Mouse (Mus musculus): ENCODE measurements around the gene Lpp. TPM values are rescaled to one million over a fixed set of nuclear protein-coding genes. Genes with fewer than 3 reads are reported as not detected.

Gene Lpp
- polyA plus RNA-seq, 1 experiment from 2014 or later, result 107 TPM

DNA sequence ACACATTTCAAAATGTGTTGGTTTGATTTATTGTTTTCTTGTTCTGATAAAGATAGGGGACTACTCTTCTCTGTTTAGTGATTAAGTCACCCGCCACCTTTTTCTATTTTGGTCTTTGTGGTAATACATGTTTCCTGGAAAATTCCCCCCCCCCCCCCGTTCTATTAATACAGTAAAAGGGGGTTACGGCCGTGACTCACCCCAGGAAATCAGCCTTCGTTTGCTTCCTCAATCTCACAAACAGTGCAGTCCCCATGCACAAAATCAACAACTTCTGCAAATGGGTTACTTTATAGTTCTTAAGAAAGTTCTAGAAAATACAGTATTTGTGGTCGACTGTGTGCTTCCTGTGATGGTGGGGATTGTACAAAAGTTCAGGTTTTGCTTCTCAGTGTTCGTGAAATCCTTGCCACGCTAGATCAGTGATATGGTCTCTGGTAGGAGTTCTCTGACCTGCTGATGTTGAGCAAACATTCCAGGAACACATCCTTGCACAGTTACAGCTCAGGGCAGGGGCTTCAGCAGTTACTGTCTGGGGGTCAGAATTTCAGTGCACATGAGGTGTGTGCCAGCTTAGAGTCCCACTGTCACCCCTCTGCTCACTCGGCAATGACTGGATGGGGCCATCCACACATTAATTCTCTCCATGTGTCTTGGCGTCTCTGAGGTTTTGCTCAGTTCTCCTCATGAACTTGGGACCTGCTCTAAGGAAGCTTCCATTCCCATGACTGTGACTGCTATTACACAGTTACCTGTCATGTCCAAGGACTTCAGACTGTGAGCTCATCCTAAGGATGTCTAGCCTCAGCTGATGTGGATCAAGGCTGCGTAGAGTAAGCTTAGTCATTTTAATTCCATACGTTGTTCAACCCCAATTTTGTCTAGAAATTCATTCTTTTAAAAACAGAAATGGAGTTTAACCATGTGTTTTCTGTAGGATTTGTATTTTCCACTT lies 236.2 kb downstream of the Lpp start:
- ATAC-seq (ENCODE audit: insufficient number of reproducible peaks, insufficient read depth, low FRiP score, low read depth), result no peak
- Histone ChIP-seq H3K9me3 (ENCODE audit: control insufficient read depth, low read depth, low read length) (no peaks in the 10 kb centered on the region), H3K27me3 (ENCODE audit: control insufficient read depth, insufficient read depth, low read length) (no peaks in the 10 kb centered on the region), H3K27ac (ENCODE audit: low read length) (no peak overlapping the region), H3K4me1 (ENCODE audit: control insufficient read depth, insufficient read depth, low read length) (no peaks in the 10 kb centered on the region), H3K4me2 (replicated peaks; ENCODE audit: low read depth, low read length) (no peak overlapping the region), H3K4me3 (ENCODE audit: low read depth, low read length) (no peak overlapping the region), H3K36me3 (ENCODE audit: control insufficient read depth, insufficient read depth, low read length) (no peaks in the 10 kb centered on the region), H3K9ac (replicated peaks; ENCODE audit: low read depth, low read length) (no peak overlapping the region)
- 77% methylated on average over 12 of the region's 12 CpGs for WGBS

DNA sequence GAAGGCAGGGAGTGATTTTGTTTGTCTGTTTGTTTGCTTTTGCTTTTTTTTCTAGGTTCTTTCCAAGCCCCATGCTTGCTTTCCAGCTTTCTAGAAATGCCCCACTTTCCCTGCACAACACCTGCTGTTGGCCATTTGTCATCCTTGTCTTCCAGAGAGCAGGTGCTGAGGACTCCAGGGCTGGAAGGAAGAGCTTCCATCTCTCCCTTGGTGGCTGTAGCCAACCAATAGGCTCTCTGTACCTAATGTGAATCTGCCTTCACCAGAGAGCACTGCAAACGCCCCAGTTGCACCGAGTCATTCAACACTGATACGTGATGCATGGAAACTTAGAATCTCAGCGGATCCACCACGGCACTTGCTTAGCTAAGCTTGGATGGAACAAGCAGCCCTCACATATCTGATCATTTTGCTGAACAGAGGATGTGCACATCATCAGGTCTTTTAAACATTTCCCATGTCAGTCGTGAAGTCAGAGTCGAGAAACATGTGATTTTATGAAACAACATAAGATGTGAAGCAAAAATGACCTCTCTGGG lies 242.1 kb downstream of the Lpp start:
- Histone ChIP-seq H3K4me1 (ENCODE audit: control insufficient read depth, insufficient read depth, low read length) (no peaks in the 10 kb centered on the region), H3K36me3 (ENCODE audit: control insufficient read depth, insufficient read depth, low read length) (no peaks in the 10 kb centered on the region), H3K9ac (replicated peaks; ENCODE audit: low read depth, low read length) (no peak overlapping the region), H3K27me3 (ENCODE audit: control insufficient read depth, insufficient read depth, low read length) (no peaks in the 10 kb centered on the region), H3K4me3 (ENCODE audit: low read depth, low read length) (no peak overlapping the region), H3K9me3 (ENCODE audit: control insufficient read depth, low read depth, low read length) (no peaks in the 10 kb centered on the region), H3K4me2 (replicated peaks; ENCODE audit: low read depth, low read length) (no peak overlapping the region), H3K27ac (ENCODE audit: low read length) (no peak overlapping the region)
- ATAC-seq (ENCODE audit: insufficient number of reproducible peaks, insufficient read depth, low FRiP score, low read depth), result no peak
- WGBS, result 90% methylated on average over 7 of the region's 7 CpGs

DNA sequence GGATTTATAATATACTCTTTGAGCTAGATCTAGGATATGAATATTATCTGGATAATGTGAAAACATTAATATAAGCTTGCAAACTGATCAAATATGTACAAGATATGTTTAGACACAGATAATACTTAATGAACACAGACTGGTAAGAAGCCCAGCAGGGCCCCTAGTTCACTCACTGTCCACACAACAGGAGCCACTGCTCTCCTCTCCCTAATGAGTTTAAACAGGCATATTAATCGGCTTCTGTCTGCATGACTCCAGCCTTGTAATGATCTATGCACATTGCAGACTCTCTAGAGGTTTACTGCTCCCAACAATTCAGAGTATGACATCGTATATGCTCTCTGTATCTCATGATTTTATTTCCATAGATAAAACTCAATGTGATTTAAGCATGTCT lies 243.6 kb downstream of the Lpp start:
- Histone ChIP-seq H3K27ac (ENCODE audit: low read length) (no peak overlapping the region), H3K9me3 (ENCODE audit: control insufficient read depth, low read depth, low read length) (no peaks in the 10 kb centered on the region), H3K9ac (replicated peaks; ENCODE audit: low read depth, low read length) (no peak overlapping the region), H3K27me3 (ENCODE audit: control insufficient read depth, insufficient read depth, low read length) (no peaks in the 10 kb centered on the region), H3K4me3 (ENCODE audit: low read depth, low read length) (no peak overlapping the region), H3K36me3 (ENCODE audit: control insufficient read depth, insufficient read depth, low read length) (no peaks in the 10 kb centered on the region), H3K4me2 (replicated peaks; ENCODE audit: low read depth, low read length) (no peak overlapping the region), H3K4me1 (ENCODE audit: control insufficient read depth, insufficient read depth, low read length) (no peaks in the 10 kb centered on the region)
- 77% methylated on average over 2 of the region's 2 CpGs for WGBS
- ATAC-seq (ENCODE audit: insufficient number of reproducible peaks, insufficient read depth, low FRiP score, low read depth), result no peak

DNA sequence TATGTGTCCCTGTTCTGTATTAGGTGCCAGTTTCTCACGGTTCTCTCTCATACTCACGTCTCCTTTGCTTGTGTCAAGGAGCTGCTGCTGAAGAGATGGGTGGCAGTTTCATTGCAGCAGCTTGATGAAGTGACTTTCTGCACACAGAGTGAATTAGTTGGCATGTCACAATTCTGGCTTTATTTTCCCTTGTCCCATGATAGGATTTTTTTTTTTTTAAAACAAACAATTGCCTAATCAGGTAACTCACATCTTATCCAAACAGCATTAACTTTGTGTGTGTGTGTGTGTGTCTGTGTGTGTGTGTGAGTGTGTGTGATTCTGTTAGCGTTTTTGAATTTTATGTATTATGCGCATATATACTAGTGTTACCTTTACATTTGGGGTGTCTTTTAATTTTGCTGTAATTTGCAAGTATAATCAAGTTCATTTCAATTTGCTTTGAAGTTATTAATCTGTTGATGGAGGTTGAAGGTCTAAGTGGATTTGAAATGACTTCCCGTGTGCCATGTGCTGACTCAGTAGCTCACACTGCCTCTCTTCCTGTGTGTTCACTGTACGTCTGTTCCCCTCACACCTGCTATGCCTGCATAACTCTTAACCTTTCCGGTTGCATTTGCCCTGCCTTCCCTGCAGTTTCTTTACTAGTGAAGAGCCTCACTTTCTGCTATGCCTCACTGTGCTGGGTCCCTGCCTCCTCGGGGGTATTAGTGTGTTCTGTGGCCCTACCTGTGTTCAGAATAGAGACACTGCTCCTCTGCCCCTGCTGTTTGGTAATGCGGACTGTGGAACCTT lies 247.9 kb downstream of the Lpp start:
- Histone ChIP-seq H3K9me3 (ENCODE audit: control insufficient read depth, low read depth, low read length) (no peaks in the 10 kb centered on the region), H3K36me3 (ENCODE audit: control insufficient read depth, insufficient read depth, low read length) (no peaks in the 10 kb centered on the region), H3K4me1 (ENCODE audit: control insufficient read depth, insufficient read depth, low read length) (no peaks in the 10 kb centered on the region), H3K27me3 (ENCODE audit: control insufficient read depth, insufficient read depth, low read length) (no peaks in the 10 kb centered on the region), H3K9ac (replicated peaks; ENCODE audit: low read depth, low read length) (no peak overlapping the region), H3K4me3 (ENCODE audit: low read depth, low read length) (no peak overlapping the region), H3K27ac (ENCODE audit: low read length) (no peak overlapping the region), H3K4me2 (replicated peaks; ENCODE audit: low read depth, low read length) (no peak overlapping the region)
- WGBS, result 85% methylated on average over 9 of the region's 9 CpGs
- ATAC-seq (ENCODE audit: insufficient number of reproducible peaks, insufficient read depth, low FRiP score, low read depth), result no peak

DNA sequence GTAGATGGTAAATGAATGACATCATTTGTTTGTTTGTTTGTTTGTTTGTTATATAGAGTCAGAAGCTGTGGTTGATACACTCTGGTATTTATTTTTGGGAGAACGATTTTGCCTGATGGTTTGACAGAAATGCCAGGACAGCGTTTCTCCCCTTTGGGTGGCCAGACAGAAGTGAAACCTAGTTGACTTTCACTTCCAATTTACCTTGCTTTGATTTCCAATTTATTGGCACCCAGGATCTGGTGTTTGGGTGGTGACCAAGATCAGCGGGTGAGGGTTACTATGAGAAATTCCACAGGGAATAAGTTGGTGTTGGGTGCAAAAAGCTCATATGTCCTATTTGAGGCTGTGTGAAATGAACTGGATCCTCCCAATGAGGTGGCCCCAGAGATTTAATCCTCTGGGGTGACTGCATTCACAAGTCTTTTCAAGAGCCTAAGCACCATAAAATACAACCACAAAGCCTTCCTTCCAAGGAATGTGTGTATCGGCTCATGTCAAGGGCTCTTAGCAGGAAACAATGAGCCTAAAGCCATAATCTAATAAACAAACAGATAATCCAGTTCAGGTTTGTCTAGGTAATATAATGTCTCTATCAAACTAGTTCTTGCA lies 249.8 kb downstream of the Lpp start:
- H3K9ac ChIP-seq (replicated peaks; ENCODE audit: low read depth, low read length), result no peak overlapping the region
- H3K27ac ChIP-seq (ENCODE audit: low read length), result no peak overlapping the region
- H3K9me3 ChIP-seq (ENCODE audit: control insufficient read depth, low read depth, low read length), result no peaks in the 10 kb centered on the region
- 81% methylated on average over 4 of the region's 4 CpGs for WGBS
- H3K4me2 ChIP-seq (replicated peaks; ENCODE audit: low read depth, low read length), result no peak overlapping the region
- no peak for ATAC-seq (ENCODE audit: insufficient number of reproducible peaks, insufficient read depth, low FRiP score, low read depth)
- no peak overlapping the region for H3K4me3 ChIP-seq (ENCODE audit: low read depth, low read length)
- H3K27me3 ChIP-seq (ENCODE audit: control insufficient read depth, insufficient read depth, low read length), result no peaks in the 10 kb centered on the region
- H3K36me3 ChIP-seq (ENCODE audit: control insufficient read depth, insufficient read depth, low read length), result no peaks in the 10 kb centered on the region
- no peaks in the 10 kb centered on the region for H3K4me1 ChIP-seq (ENCODE audit: control insufficient read depth, insufficient read depth, low read length)

DNA sequence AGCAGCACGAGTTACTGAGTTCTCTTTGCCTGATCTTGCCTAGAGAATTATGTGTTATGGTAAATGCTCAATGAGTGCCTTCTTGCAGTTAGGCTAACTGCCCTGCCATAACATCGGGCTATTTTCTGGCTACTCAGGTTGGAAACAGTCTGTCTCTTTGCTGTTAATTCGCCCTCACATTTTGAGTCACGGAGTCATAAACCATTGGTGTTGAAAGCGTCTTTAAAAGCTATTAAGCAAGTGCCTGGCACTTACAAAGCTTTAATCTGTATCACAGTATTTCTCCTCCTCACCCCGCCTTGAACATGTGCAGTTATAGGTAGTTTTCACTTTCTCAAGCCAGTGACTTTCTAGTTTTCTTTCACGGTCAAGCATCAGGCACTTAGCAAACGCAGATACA lies 250.8 kb downstream of the Lpp start:
- Histone ChIP-seq H3K9me3 (ENCODE audit: control insufficient read depth, low read depth, low read length) (no peaks in the 10 kb centered on the region), H3K27ac (ENCODE audit: low read length) (no peak overlapping the region), H3K9ac (replicated peaks; ENCODE audit: low read depth, low read length) (no peak overlapping the region), H3K4me1 (ENCODE audit: control insufficient read depth, insufficient read depth, low read length) (no peaks in the 10 kb centered on the region), H3K4me3 (ENCODE audit: low read depth, low read length) (no peak overlapping the region), H3K27me3 (ENCODE audit: control insufficient read depth, insufficient read depth, low read length) (no peaks in the 10 kb centered on the region), H3K36me3 (ENCODE audit: control insufficient read depth, insufficient read depth, low read length) (no peaks in the 10 kb centered on the region), H3K4me2 (replicated peaks; ENCODE audit: low read depth, low read length) (no peak overlapping the region)
- ATAC-seq (ENCODE audit: insufficient number of reproducible peaks, insufficient read depth, low FRiP score, low read depth), result no peak
- 88% methylated on average over 8 of the region's 8 CpGs for WGBS

DNA sequence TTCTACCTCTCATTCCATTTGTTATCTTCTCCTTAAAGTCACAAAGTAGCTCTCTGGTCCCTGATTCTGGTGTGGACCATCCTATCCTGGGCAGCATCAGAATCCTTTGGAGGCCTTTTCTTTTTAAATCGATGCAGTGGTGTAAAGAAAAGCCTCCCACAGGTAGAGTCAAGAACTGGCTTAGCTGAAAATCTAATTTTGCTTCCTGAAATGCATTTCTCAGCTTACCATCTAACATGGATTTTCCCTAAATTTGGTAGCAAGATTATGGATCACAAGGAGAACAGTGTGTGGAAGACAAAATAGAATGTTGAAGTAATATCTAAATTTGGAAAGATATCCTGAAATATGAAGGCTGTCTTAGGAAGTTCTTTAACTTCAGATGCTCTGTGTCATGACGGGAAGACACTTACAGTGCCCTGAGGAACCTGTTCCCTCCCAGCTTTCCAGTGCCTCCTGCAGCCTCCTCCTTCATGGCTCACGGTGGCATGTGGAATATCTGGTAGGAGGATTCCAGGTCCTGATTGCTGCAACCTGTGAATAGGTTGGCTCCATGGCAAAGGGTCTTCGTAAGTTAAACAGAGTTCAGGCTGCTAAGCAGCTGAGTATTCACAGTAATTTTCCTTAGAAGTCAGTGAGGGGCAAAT lies 251.6 kb downstream of the Lpp start:
- no peaks in the 10 kb centered on the region for H3K36me3 ChIP-seq (ENCODE audit: control insufficient read depth, insufficient read depth, low read length)
- no peak overlapping the region for H3K4me2 ChIP-seq (replicated peaks; ENCODE audit: low read depth, low read length)
- no peak overlapping the region for H3K9ac ChIP-seq (replicated peaks; ENCODE audit: low read depth, low read length)
- H3K4me1 ChIP-seq (ENCODE audit: control insufficient read depth, insufficient read depth, low read length), result no peaks in the 10 kb centered on the region
- H3K27ac ChIP-seq (ENCODE audit: low read length), result no peak overlapping the region
- no peaks in the 10 kb centered on the region for H3K27me3 ChIP-seq (ENCODE audit: control insufficient read depth, insufficient read depth, low read length)
- WGBS, result 88% methylated on average over 4 of the region's 4 CpGs
- ATAC-seq (ENCODE audit: insufficient number of reproducible peaks, insufficient read depth, low FRiP score, low read depth), result no peak
- no peaks in the 10 kb centered on the region for H3K9me3 ChIP-seq (ENCODE audit: control insufficient read depth, low read depth, low read length)
- H3K4me3 ChIP-seq (ENCODE audit: low read depth, low read length), result no peak overlapping the region
